Mouse (Mus musculus): ENCODE data around the gene Lcor. TPM values are rescaled to one million over a fixed set of nuclear protein-coding genes. Genes with fewer than 3 reads are reported as not detected.

Lcor gene
- polyA plus RNA-seq, 1 experiment = not detected

GRCm38 (mm10) chr19:41463841-41464240, 18.6 kb upstream of the Lcor start:
- H3K4me1 ChIP-seq (ENCODE audit: control insufficient read depth, insufficient read depth, low read length) = no peaks in the 10 kb centered on the region
- TF ChIP-seq POLR2A (IDR thresholded peaks at IDR 0.05; ENCODE audit: insufficient read depth, low read depth, low read length) (no peak), CTCF (IDR thresholded peaks at IDR 0.05; ENCODE audit: insufficient read depth, low read depth, low read length) (no peak)
- H3K4me3 ChIP-seq (ENCODE audit: insufficient read depth, low read depth, low read length) = no peak overlapping the region
- H3K27ac ChIP-seq (ENCODE audit: insufficient read depth, low read depth, low read length) = no peak overlapping the region
- 93% methylated on average over 5 of the region's 5 CpGs for WGBS

- TF ChIP-seq CTCF (IDR thresholded peaks at IDR 0.05; ENCODE audit: insufficient read depth, low read depth, low read length) (no peak), POLR2A (IDR thresholded peaks at IDR 0.05; ENCODE audit: insufficient read depth, low read depth, low read length) (no peak)
- Histone ChIP-seq H3K4me3 (ENCODE audit: insufficient read depth, low read depth, low read length) (no peak overlapping the region), H3K4me1 (ENCODE audit: control insufficient read depth, insufficient read depth, low read length) (no peaks in the 10 kb centered on the region), H3K27ac (ENCODE audit: insufficient read depth, low read depth, low read length) (no peak overlapping the region)
- 79% methylated on average over 3 of the region's 3 CpGs for WGBS
Measured at GRCm38 (mm10) chr19:41466475-41466874, 16.0 kb upstream of the Lcor start.

- Histone ChIP-seq H3K27ac (ENCODE audit: insufficient read depth, low read depth, low read length) (no peak overlapping the region), H3K4me1 (ENCODE audit: control insufficient read depth, insufficient read depth, low read length) (no peaks in the 10 kb centered on the region), H3K4me3 (ENCODE audit: insufficient read depth, low read depth, low read length) (no peak overlapping the region)
- 74% methylated on average over 7 of the region's 7 CpGs for WGBS
- no peak for TF ChIP-seq CTCF (IDR thresholded peaks at IDR 0.05; ENCODE audit: insufficient read depth, low read depth, low read length)
- TF ChIP-seq POLR2A (IDR thresholded peaks at IDR 0.05; ENCODE audit: insufficient read depth, low read depth, low read length) = no peak
Measured at GRCm38 (mm10) chr19:41473566-41474135, 8.8 kb upstream of the Lcor start.

- Histone ChIP-seq H3K27ac (ENCODE audit: insufficient read depth, low read depth, low read length) (no peak overlapping the region), H3K4me3 (ENCODE audit: insufficient read depth, low read depth, low read length) (no peak overlapping the region), H3K4me1 (ENCODE audit: control insufficient read depth, insufficient read depth, low read length) (no peaks in the 10 kb centered on the region)
- TF ChIP-seq POLR2A (IDR thresholded peaks at IDR 0.05; ENCODE audit: insufficient read depth, low read depth, low read length) (no peak), CTCF (IDR thresholded peaks at IDR 0.05; ENCODE audit: insufficient read depth, low read depth, low read length) (no peak)
- 91% methylated on average over 2 of the region's 2 CpGs for WGBS
Measured at GRCm38 (mm10) chr19:41474943-41475342, 7.5 kb upstream of the Lcor start.

- 70% methylated on average over 3 of the region's 3 CpGs for WGBS
- Histone ChIP-seq H3K27ac (ENCODE audit: insufficient read depth, low read depth, low read length) (no peak overlapping the region), H3K4me3 (ENCODE audit: insufficient read depth, low read depth, low read length) (no peak overlapping the region), H3K4me1 (ENCODE audit: control insufficient read depth, insufficient read depth, low read length) (no peaks in the 10 kb centered on the region)
- no peak for TF ChIP-seq POLR2A (IDR thresholded peaks at IDR 0.05; ENCODE audit: insufficient read depth, low read depth, low read length)
- TF ChIP-seq CTCF (IDR thresholded peaks at IDR 0.05; ENCODE audit: insufficient read depth, low read depth, low read length) = no peak
Measured at GRCm38 (mm10) chr19:41476530-41477249, 5.7 kb upstream of the Lcor start.

- WGBS = 8% methylated on average over 15 of the region's 15 CpGs
- no peaks in the 10 kb centered on the region for H3K4me1 ChIP-seq (ENCODE audit: control insufficient read depth, insufficient read depth, low read length)
- H3K27ac ChIP-seq (ENCODE audit: insufficient read depth, low read depth, low read length) = no peak overlapping the region
- peak overlapping the region; percentile 7; the same call in 1 of the 2 replicates for H3K4me3 ChIP-seq (ENCODE audit: insufficient read depth, low read depth, low read length)
- TF ChIP-seq CTCF (IDR thresholded peaks at IDR 0.05; ENCODE audit: insufficient read depth, low read depth, low read length) (no peak), POLR2A (IDR thresholded peaks at IDR 0.05; ENCODE audit: insufficient read depth, low read depth, low read length) (no peak)
Measured at GRCm38 (mm10) chr19:41481030-41481886, 1.2 kb upstream of the Lcor start.

GRCm38 (mm10) chr19:41481887-41482189, 599 bp upstream of the Lcor start:
- Histone ChIP-seq H3K27ac (ENCODE audit: insufficient read depth, low read depth, low read length) (no peak overlapping the region), H3K4me1 (ENCODE audit: control insufficient read depth, insufficient read depth, low read length) (no peaks in the 10 kb centered on the region), H3K4me3 (ENCODE audit: insufficient read depth, low read depth, low read length) (peak overlapping the region; percentile 100)
- no peak for TF ChIP-seq POLR2A (IDR thresholded peaks at IDR 0.05; ENCODE audit: insufficient read depth, low read depth, low read length)
- no peak for TF ChIP-seq CTCF (IDR thresholded peaks at IDR 0.05; ENCODE audit: insufficient read depth, low read depth, low read length)
- 3% methylated on average over 6 of the region's 6 CpGs for WGBS

GRCm38 (mm10) chr19:41482909-41483444, 540 bp downstream of the Lcor start:
- 2% methylated on average over 78 of the region's 91 CpGs for WGBS
- TF ChIP-seq POLR2A (IDR thresholded peaks at IDR 0.05; ENCODE audit: insufficient read depth, low read depth, low read length) = no peak
- no peak for TF ChIP-seq CTCF (IDR thresholded peaks at IDR 0.05; ENCODE audit: insufficient read depth, low read depth, low read length)
- Histone ChIP-seq H3K4me3 (ENCODE audit: insufficient read depth, low read depth, low read length) (peak overlapping the region; percentile 100), H3K27ac (ENCODE audit: insufficient read depth, low read depth, low read length) (peak overlapping the region; percentile 92), H3K4me1 (ENCODE audit: control insufficient read depth, insufficient read depth, low read length) (no peaks in the 10 kb centered on the region)

Data from olfactory bulb, adult 2 months (tissue).